Mouse (Mus musculus): ENCODE data around the gene Glis2. TPM values are rescaled to one million over a fixed set of nuclear protein-coding genes. Genes with fewer than 3 reads are reported as not detected.
A peak's percentile ranks its signal among the peaks of the same experiment; 100 is the strongest.

Glis2 gene
- polyA plus RNA-seq, 1 experiment: 3.7 TPM

- TF ChIP-seq CTCF (IDR thresholded peaks at IDR 0.05; ENCODE audit: control insufficient read depth, insufficient read depth, insufficient replicate concordance, low read depth, low read length) (no peak), POLR2A (IDR thresholded peaks at IDR 0.05; ENCODE audit: control insufficient read depth, low read depth, low read length) (no peak)
- H3K27me3 ChIP-seq (ENCODE audit: control insufficient read depth, insufficient read depth, low read length): no peaks in the 10 kb centered on the region
- H3K36me3 ChIP-seq (ENCODE audit: control insufficient read depth, insufficient read depth, low read length): no peaks in the 10 kb centered on the region
- no peak overlapping the region for H3K27ac ChIP-seq (ENCODE audit: control insufficient read depth, insufficient read depth, low read depth, low read length)
- H3K4me1 ChIP-seq (ENCODE audit: control insufficient read depth, insufficient read depth, low read length): no peaks in the 10 kb centered on the region
- no peak overlapping the region for H3K4me3 ChIP-seq (ENCODE audit: control insufficient read depth, low read depth, low read length)
Observed at GRCm38 (mm10) chr16:4661605-4662004, 67.1 kb downstream of the Glis2 start.

DNA sequence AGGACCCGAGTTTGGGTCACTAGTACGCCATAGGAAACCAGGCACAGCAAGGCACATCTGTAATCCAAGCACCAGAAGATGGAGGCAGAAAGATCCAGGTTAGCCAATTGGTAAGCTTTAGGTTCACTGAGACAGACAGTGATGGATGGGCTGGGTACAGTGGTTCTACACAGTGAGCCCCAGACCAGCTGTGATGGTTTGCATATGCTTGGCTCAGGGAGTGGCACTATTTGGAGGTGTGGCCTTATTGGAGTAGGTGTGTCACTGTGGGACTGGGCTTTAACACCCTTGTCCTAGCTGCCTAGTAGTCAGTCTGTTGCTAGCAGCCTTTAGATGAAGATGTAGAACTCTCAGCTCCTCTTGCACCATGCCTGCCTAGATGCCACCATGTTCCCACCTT lies 69.3 kb downstream of the Glis2 start:
- Histone ChIP-seq H3K36me3 (ENCODE audit: control insufficient read depth, insufficient read depth, low read length) (no peaks in the 10 kb centered on the region), H3K4me1 (ENCODE audit: control insufficient read depth, insufficient read depth, low read length) (no peaks in the 10 kb centered on the region)

GRCm38 (mm10) chr16:4665726-4666125 lies 71.2 kb downstream of the Glis2 start:
- TF ChIP-seq CTCF (IDR thresholded peaks at IDR 0.05; ENCODE audit: control insufficient read depth, insufficient read depth, insufficient replicate concordance, low read depth, low read length): no peak
- TF ChIP-seq POLR2A (IDR thresholded peaks at IDR 0.05; ENCODE audit: control insufficient read depth, low read depth, low read length): no peak
- H3K4me3 ChIP-seq (ENCODE audit: control insufficient read depth, low read depth, low read length): no peak overlapping the region
- no peaks in the 10 kb centered on the region for H3K36me3 ChIP-seq (ENCODE audit: control insufficient read depth, insufficient read depth, low read length)
- H3K27ac ChIP-seq (ENCODE audit: control insufficient read depth, insufficient read depth, low read depth, low read length): no peak overlapping the region
- H3K27me3 ChIP-seq (ENCODE audit: control insufficient read depth, insufficient read depth, low read length): no peaks in the 10 kb centered on the region
- no peaks in the 10 kb centered on the region for H3K4me1 ChIP-seq (ENCODE audit: control insufficient read depth, insufficient read depth, low read length)

More for the DNA sequence above, 69.3 kb downstream of the Glis2 start:
- no peak for TF ChIP-seq POLR2A (IDR thresholded peaks at IDR 0.05; ENCODE audit: control insufficient read depth, low read depth, low read length)
- no peak for TF ChIP-seq CTCF (IDR thresholded peaks at IDR 0.05; ENCODE audit: control insufficient read depth, insufficient read depth, insufficient replicate concordance, low read depth, low read length)
- H3K27me3 ChIP-seq (ENCODE audit: control insufficient read depth, insufficient read depth, low read length): no peaks in the 10 kb centered on the region
- no peak overlapping the region for H3K27ac ChIP-seq (ENCODE audit: control insufficient read depth, insufficient read depth, low read depth, low read length)
- H3K4me3 ChIP-seq (ENCODE audit: control insufficient read depth, low read depth, low read length): no peak overlapping the region

DNA sequence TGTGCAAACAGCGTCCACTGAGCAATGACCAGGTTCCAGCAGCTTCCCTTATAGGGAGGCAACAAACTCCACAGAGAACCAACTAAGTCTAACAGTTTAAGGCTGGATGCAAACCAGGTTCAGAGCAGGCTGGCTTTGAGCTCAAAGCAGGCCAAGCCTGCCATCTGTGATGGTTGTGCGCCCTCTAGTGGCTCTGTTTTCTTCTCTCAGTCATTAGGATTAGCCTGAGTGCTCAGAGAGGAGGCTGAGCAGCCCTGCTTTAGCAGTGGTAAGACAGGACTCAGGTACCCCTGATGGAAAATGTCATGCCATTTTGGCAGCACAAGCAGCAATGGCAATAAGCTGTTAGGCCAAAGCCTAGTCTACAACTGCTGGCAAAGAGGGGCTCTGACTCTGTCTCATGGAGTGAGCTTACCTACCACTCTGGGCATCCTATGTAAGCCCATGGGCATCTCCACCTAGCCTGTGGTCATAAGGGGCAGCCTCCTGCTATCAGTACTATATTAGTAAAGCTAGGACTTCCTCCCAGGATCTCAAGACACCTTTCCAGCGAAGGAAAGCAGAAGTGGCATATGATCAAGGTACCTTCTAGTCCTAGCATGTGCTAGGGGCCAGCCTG lies 72.8 kb downstream of the Glis2 start:
- H3K36me3 ChIP-seq (ENCODE audit: control insufficient read depth, insufficient read depth, low read length): no peaks in the 10 kb centered on the region

GRCm38 (mm10) chr16:4670317-4670716 lies 75.8 kb downstream of the Glis2 start:
- H3K27me3 ChIP-seq (ENCODE audit: control insufficient read depth, insufficient read depth, low read length): no peaks in the 10 kb centered on the region
- H3K4me3 ChIP-seq (ENCODE audit: control insufficient read depth, low read depth, low read length): no peak overlapping the region
- no peaks in the 10 kb centered on the region for H3K4me1 ChIP-seq (ENCODE audit: control insufficient read depth, insufficient read depth, low read length)
- H3K36me3 ChIP-seq (ENCODE audit: control insufficient read depth, insufficient read depth, low read length): no peaks in the 10 kb centered on the region
- H3K27ac ChIP-seq (ENCODE audit: control insufficient read depth, insufficient read depth, low read depth, low read length): no peak overlapping the region
- TF ChIP-seq POLR2A (IDR thresholded peaks at IDR 0.05; ENCODE audit: control insufficient read depth, low read depth, low read length) (no peak), CTCF (IDR thresholded peaks at IDR 0.05; ENCODE audit: control insufficient read depth, insufficient read depth, insufficient replicate concordance, low read depth, low read length) (no peak)

More for the DNA sequence above, 72.8 kb downstream of the Glis2 start:
- no peaks in the 10 kb centered on the region for H3K4me1 ChIP-seq (ENCODE audit: control insufficient read depth, insufficient read depth, low read length)
- no peak for TF ChIP-seq POLR2A (IDR thresholded peaks at IDR 0.05; ENCODE audit: control insufficient read depth, low read depth, low read length)
- peak; percentile 78; the same call in 1 of the 2 replicates for TF ChIP-seq CTCF (IDR thresholded peaks at IDR 0.05; ENCODE audit: control insufficient read depth, insufficient read depth, insufficient replicate concordance, low read depth, low read length)
- H3K27ac ChIP-seq (ENCODE audit: control insufficient read depth, insufficient read depth, low read depth, low read length): no peak overlapping the region
- no peaks in the 10 kb centered on the region for H3K27me3 ChIP-seq (ENCODE audit: control insufficient read depth, insufficient read depth, low read length)
- no peak overlapping the region for H3K4me3 ChIP-seq (ENCODE audit: control insufficient read depth, low read depth, low read length)

DNA sequence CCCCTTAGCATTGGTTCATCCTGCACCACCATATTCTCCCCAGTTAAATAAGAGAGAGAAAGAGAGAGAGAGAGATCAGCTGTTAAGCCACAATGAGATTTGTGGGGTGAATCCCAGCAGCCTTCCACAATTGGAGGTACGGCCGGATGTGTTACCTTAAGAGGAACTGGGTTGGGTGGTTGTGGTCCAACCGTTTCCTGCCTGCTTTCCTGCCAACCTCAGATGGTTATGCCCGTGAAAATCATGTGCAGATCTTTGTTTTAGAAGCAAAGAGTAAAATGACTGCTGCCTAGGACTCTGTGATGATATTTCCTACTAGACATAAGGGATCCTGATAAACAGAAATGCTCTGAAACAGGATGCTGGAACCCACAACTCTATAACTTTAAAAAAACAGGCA lies 79.6 kb downstream of the Glis2 start:
- Histone ChIP-seq H3K27ac (ENCODE audit: control insufficient read depth, insufficient read depth, low read depth, low read length) (no peak overlapping the region), H3K4me3 (ENCODE audit: control insufficient read depth, low read depth, low read length) (no peak overlapping the region), H3K36me3 (ENCODE audit: control insufficient read depth, insufficient read depth, low read length) (no peaks in the 10 kb centered on the region), H3K4me1 (ENCODE audit: control insufficient read depth, insufficient read depth, low read length) (peaks cover 5% of the 10 kb centered on the region), H3K27me3 (ENCODE audit: control insufficient read depth, insufficient read depth, low read length) (no peaks in the 10 kb centered on the region)
- TF ChIP-seq POLR2A (IDR thresholded peaks at IDR 0.05; ENCODE audit: control insufficient read depth, low read depth, low read length) (no peak), CTCF (IDR thresholded peaks at IDR 0.05; ENCODE audit: control insufficient read depth, insufficient read depth, insufficient replicate concordance, low read depth, low read length) (no peak)

Other genes starting within 250 kb of the Glis2 start
- gene Adcy9, start 174.2 kb upstream of the Glis2 start, polyA plus RNA-seq (2012; rRNA removed): 3.3 and 3.4 TPM in 2 replicates
- gene Srl, start 52.9 kb upstream of the Glis2 start, polyA plus RNA-seq (2012; rRNA removed): 2.2 and 6.1 TPM in 2 replicates
- gene Tfap4, start 34.9 kb upstream of the Glis2 start, polyA plus RNA-seq (2012; rRNA removed): 1.9 TPM in 2 replicates
- gene Pam16, start 30.3 kb downstream of the Glis2 start, polyA plus RNA-seq (2012; rRNA removed): 104 and 114 TPM in 2 replicates
- gene Vasn, start 45.2 kb downstream of the Glis2 start, polyA plus RNA-seq (2012; rRNA removed): 13.5 and 15.9 TPM in 2 replicates
- 26.7 and 28.0 TPM in 2 replicates for gene Dnaja3, start 45.3 kb downstream of the Glis2 start, polyA plus RNA-seq (2012; rRNA removed)
- 17.2 and 17.4 TPM in 2 replicates for gene Coro7, start 85.1 kb downstream of the Glis2 start, polyA plus RNA-seq (2012; rRNA removed)
- gene Nmral1, start 124.6 kb downstream of the Glis2 start, polyA plus RNA-seq (2012; rRNA removed): 1.8 and 2.2 TPM in 2 replicates
- gene Hmox2, start 131.6 kb downstream of the Glis2 start, polyA plus RNA-seq (2012; rRNA removed): 538 and 552 TPM in 2 replicates
- 55.2 and 57.0 TPM in 2 replicates for gene Cdip1, start 195.6 kb downstream of the Glis2 start, polyA plus RNA-seq (2012; rRNA removed)
- gene 4930562C15Rik, start 240.7 kb downstream of the Glis2 start, polyA plus RNA-seq (2012; rRNA removed): 55.3 and 61.1 TPM in 2 replicates

Measured in testis, adult 2 months (tissue).